Mouse (Mus musculus): ENCODE data around the gene Aox1.

Gene Aox1

GRCm38 (mm10) chr1:58110241-58110640, 80.5 kb downstream of the Aox1 start:
- DNase-seq (ENCODE audit: low spot score) = no peak

- no peak for DNase-seq (ENCODE audit: low spot score)
Measured at GRCm38 (mm10) chr1:58111315-58111714, 81.6 kb downstream of the Aox1 start.

DNA sequence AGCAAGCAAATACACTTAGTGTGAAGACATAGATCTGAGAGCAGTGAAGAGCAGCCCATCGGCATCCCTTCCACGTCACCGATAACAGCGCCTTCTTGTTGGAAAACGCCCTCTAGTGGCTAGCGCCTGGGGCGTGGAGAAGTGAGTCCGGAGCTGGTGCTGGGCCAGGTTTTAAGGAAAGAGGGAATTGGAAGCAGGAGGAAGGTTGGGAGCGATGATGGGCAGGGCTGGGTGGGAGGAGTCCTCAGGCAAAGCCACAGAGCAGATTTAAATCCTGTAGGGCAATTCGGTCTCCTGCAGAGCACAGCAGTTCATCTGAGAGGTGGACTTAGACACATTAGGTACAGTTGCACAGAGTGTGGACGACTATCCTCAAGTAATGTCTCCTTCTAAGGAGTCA, 83.1 kb downstream of the Aox1 start, which contains the start of gene Aox3:
Gene Aox3 (plus strand): TSS at position 251 of the 400 bp plus-strand sequence.
- DNase-seq (ENCODE audit: low spot score) = peak; percentile 88

DNA sequence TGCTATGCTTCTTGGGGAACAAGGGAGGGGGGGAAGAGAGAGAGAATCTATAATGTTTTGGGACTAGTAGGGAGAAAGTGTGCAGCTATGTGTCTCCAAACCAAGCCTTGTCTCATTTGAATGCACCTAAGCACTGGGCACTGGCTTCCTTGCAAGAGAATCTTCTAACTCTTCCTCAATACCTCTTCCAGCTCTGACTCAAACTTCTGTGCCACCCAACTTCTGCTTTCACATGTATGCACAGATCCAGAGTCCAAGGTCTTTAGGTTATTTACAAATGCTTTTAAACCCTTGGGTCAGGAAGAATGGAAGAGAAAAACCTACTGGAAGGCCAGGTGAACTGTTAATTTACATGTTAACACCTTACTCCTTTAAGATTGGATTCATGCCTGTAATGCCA, 83.7 kb downstream of the Aox1 start:
- no peak for DNase-seq (ENCODE audit: low spot score)

DNA sequence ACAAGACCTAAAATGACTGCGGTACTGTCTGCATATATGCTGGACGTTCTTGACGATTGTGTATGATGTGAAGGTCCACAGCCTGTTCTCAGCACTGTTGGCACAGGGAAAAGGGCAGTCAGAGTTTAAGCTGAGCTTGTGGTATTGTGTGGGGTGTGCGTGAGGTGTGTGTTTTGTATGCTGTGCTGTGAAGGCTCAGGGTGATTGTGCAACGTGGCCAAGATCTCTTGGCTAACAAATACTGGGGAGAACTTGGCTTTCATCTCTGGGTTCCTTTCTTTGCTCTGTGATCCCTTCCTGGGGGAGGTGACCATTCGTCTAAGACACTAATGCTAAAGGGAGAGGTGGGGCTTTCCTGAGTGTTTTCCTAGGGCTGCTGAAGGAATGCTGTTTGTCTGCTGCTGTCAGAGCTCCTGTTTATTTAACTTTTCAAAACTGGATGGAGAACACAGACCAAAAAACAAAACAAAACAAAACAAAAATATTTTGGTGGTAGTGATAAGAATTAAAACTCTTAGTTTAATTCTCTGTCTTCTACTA, 84.4 kb downstream of the Aox1 start:
- no peak for DNase-seq (ENCODE audit: low spot score)

DNA sequence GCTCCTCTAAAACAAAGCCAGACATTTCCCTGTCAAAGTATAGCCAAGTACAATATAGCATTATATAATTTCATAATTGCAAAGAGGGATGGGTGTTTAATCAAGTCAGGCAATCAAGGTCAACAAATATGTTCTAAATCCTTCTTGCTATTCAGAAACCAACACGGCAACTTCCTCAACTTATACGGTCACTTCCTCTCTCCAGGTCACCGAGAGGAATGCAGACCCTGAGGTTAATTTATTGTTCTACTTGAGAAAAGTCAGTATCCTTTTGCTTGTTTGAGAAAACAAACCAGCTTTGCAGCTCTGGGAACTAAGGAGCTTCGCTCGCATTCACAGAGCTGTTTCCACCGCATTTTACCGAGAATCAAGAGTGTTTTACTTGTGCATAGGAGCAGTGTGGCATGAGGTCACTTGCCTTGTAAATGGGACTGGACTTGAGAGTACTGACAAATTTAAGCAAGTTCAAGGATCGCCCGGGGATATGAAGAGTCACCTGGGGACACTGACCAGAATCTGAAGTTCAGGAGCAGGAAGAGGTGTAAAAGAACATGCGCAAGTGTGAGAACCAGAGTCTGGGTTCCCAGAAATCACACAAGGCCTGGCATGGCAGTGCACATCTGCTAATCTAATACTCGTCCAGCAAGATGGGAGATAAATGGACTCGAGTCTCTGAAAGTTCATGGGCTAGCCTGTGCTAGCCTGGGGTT, 85.1 kb downstream of the Aox1 start:
- no peak for DNase-seq (ENCODE audit: low spot score)

GRCm38 (mm10) chr1:58118231-58118630, 88.5 kb downstream of the Aox1 start:
- DNase-seq (ENCODE audit: low spot score) = no peak

DNA sequence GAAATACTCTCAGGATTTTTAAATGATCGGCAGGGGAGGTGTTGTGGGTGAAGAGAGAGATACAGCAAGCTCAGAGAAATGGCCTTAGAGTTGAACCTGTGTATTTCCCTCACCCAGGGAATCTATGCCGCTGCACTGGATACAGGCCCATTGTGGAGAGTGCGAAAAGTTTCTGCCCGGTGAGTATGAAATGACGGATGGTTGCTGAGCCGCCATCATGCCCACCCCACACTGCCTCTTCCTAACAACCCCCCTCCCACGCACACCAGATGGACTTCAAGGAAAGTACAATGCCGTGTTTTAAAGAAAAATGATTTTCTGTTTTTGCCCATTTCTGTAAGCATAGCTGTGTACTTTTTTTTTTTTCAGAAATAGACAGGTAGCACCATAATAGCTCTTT, 95.2 kb downstream of the Aox1 start:
- no peak for DNase-seq (ENCODE audit: low spot score)

GRCm38 (mm10) chr1:58137891-58138290, 108.2 kb downstream of the Aox1 start:
- no peak for DNase-seq (ENCODE audit: low spot score)

GRCm38 (mm10) chr1:58138986-58139385, 109.3 kb downstream of the Aox1 start:
- no peak for DNase-seq (ENCODE audit: low spot score)

GRCm38 (mm10) chr1:58140607-58141006, 110.9 kb downstream of the Aox1 start:
- no peak for DNase-seq (ENCODE audit: low spot score)

- peak; percentile 10 for DNase-seq (ENCODE audit: low spot score)
Measured at GRCm38 (mm10) chr1:58144384-58145069, 114.8 kb downstream of the Aox1 start.

- no peak for DNase-seq (ENCODE audit: low spot score)
Measured at GRCm38 (mm10) chr1:58146026-58146425, 116.3 kb downstream of the Aox1 start.

DNA sequence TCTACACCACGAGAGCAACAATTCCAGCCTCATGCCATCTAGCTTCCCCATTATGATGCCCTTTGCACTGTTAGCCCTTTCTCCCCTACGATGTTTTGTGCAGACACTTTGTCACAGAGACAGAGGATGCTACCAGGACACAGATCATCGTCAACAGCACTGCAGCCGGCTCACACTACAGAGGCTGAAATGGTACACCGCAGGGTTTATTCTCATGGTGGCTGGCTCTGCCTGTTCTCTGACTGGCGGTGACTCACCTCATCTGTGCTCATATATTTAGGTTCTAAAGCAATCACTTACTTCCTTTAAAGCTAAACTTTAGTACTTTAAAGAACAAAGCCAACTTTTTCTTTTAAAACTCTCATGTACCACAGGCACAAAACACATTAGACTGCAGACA, 118.0 kb downstream of the Aox1 start:
- no peak for DNase-seq (ENCODE audit: low spot score)

- DNase-seq (ENCODE audit: low spot score) = no peak
Measured at GRCm38 (mm10) chr1:58152247-58152646, 122.5 kb downstream of the Aox1 start.
